Comparison of ENCODE assay signal across 24 mouse cellular contexts in genomic region chr11:101798083-101798482, GRCm38 (mm10). TPM values are rescaled to one million over a fixed set of nuclear protein-coding genes. Genes with fewer than 3 reads are reported as not detected.
DNase-seq lines count a peak whose midpoint lies in the region; ATAC-seq and TF ChIP-seq lines count a peak whose summit lies in the region.
"Had no signal": no experiment of that assay in that cellular context is flagged by ENCODE, and none has a peak within 500 bp of the region (broad histone marks: within the 10 kb centered on the region; RNA-seq: fewer than 3 reads in every experiment).

No protein-coding gene starts in this region.

- no peaks in the 10 kb centered on the region for H3K36me3 ChIP-seq in kidney, embryonic 16.5 days (ENCODE audit: insufficient read depth, low read length)
- no peaks in the 10 kb centered on the region for H3K36me3 ChIP-seq in testis, adult 2 months (ENCODE audit: control insufficient read depth, insufficient read depth, low read length)
- H3K36me3 ChIP-seq in limb, embryonic 10.5 days = no peaks in the 10 kb centered on the region
- H3K36me3 ChIP-seq in intestine, embryonic 16.5 days (ENCODE audit: control insufficient read depth, insufficient read depth, low read length) = no peaks in the 10 kb centered on the region
- H3K36me3 ChIP-seq: forebrain, embryonic 15.5 days; heart, embryonic 12.5 days; hindbrain, embryonic 10.5 days; intestine, embryonic 15.5 days had no signal

- 40% methylated on average over 8 of the region's 8 CpGs for WGBS in kidney, embryonic 16.5 days
- 40% methylated on average over 8 of the region's 8 CpGs for WGBS in limb, embryonic 10.5 days
- 18% methylated on average over 8 of the region's 8 CpGs for WGBS in intestine, embryonic 16.5 days

- H3K4me1 ChIP-seq in kidney, embryonic 16.5 days (ENCODE audit: insufficient read depth, low read length) = peaks cover 9% of the 10 kb centered on the region; the same call in 1 of the 2 replicates
- peaks cover 6% of the 10 kb centered on the region for H3K4me1 ChIP-seq in testis, adult 2 months (ENCODE audit: control insufficient read depth, insufficient read depth, low read length)
- peaks cover 27% of the 10 kb centered on the region for H3K4me1 ChIP-seq in limb, embryonic 10.5 days
- H3K4me1 ChIP-seq in intestine, embryonic 16.5 days (ENCODE audit: control insufficient read depth, insufficient read depth, low read length) = peaks cover 7% of the 10 kb centered on the region
- H3K4me1 ChIP-seq: forebrain, embryonic 15.5 days had no signal

- no peak overlapping the region for H3K4me2 ChIP-seq in kidney, embryonic 16.5 days (replicated peaks; ENCODE audit: low read depth, low read length)
- no peak overlapping the region for H3K4me2 ChIP-seq in intestine, embryonic 16.5 days (ENCODE audit: low read depth, low read length)
- H3K4me2 ChIP-seq: forebrain, embryonic 15.5 days; heart, embryonic 12.5 days; intestine, embryonic 15.5 days; midbrain, embryonic 11.5 days had no signal

- peak; percentile 11 for DNase-seq in kidney, adult 11 months
- no peak for DNase-seq in testis, postnatal 14 days (ENCODE audit: low spot score)
- peak; percentile 48 for DNase-seq in limb, embryonic 10.5 days (ENCODE audit: low spot score)
- peak; percentile 48 to 64 for DNase-seq in urinary bladder, postnatal 36 days (ENCODE audit: low spot score in 2 of 2)
- DNase-seq in Muller cell, postnatal 12 days (ENCODE audit: inconsistent ontology term) = no peak
- DNase-seq: adrenal gland, adult 2 months; cerebellum, adult 11-12 months; cerebellum, postnatal 10 days; gastrocnemius, postnatal 14 days; heart, adult 18-20 months; heart, postnatal 10 days; left cerebral cortex, postnatal 4 days; right cerebral cortex, adult 18-20 months; thymus, postnatal 14 days had no signal

- no peak for ATAC-seq in kidney, embryonic 16.5 days (ENCODE audit: low FRiP score, low TSS enrichment)
- ATAC-seq in intestine, embryonic 16.5 days = no peak
- ATAC-seq: forebrain, embryonic 15.5 days; hindbrain, embryonic 16.5 days; intestine, embryonic 15.5 days had no signal

- no peak overlapping the region for H3K4me3 ChIP-seq in kidney, embryonic 16.5 days (ENCODE audit: low read length)
- no peak overlapping the region for H3K4me3 ChIP-seq in testis, adult 2 months (ENCODE audit: control insufficient read depth, low read depth, low read length)
- H3K4me3 ChIP-seq in limb, embryonic 10.5 days = no peak overlapping the region
- H3K4me3 ChIP-seq in intestine, embryonic 16.5 days (ENCODE audit: low read length) = no peak overlapping the region
- H3K4me3 ChIP-seq: forebrain, embryonic 15.5 days; heart, embryonic 12.5 days; hindbrain, embryonic 10.5 days; intestine, embryonic 15.5 days; left cerebral cortex, adult 2 months had no signal

- no peak for TF ChIP-seq POLR2A in testis, adult 2 months (IDR thresholded peaks at IDR 0.05; ENCODE audit: control insufficient read depth, low read depth, low read length)

- H3K9ac ChIP-seq in kidney, embryonic 16.5 days (replicated peaks; ENCODE audit: low read length) = no peak overlapping the region
- H3K9ac ChIP-seq in intestine, embryonic 16.5 days (ENCODE audit: low read depth, low read length) = no peak overlapping the region
- H3K9ac ChIP-seq: forebrain, embryonic 15.5 days; heart, embryonic 12.5 days; intestine, embryonic 15.5 days had no signal

- H3K27ac ChIP-seq in kidney, embryonic 16.5 days (ENCODE audit: low read length) = no peak overlapping the region
- peak overlapping the region; percentile 32; the same call in 1 of the 2 replicates for H3K27ac ChIP-seq in testis, adult 2 months (ENCODE audit: control insufficient read depth, insufficient read depth, low read depth, low read length)
- no peak overlapping the region for H3K27ac ChIP-seq in limb, embryonic 10.5 days
- H3K27ac ChIP-seq in intestine, embryonic 16.5 days (ENCODE audit: low read length) = no peak overlapping the region
- H3K27ac ChIP-seq: forebrain, embryonic 15.5 days; hindbrain, embryonic 10.5 days; intestine, embryonic 15.5 days; left cerebral cortex, adult 2 months had no signal

- H3K9me3 ChIP-seq in kidney, embryonic 16.5 days (ENCODE audit: low read length) = no peaks in the 10 kb centered on the region
- H3K9me3 ChIP-seq in limb, embryonic 10.5 days (replicated peaks) = no peaks in the 10 kb centered on the region
- H3K9me3 ChIP-seq in intestine, embryonic 16.5 days (ENCODE audit: control insufficient read depth, low read length) = no peaks in the 10 kb centered on the region
- H3K9me3 ChIP-seq: forebrain, embryonic 15.5 days; hindbrain, embryonic 10.5 days; intestine, embryonic 15.5 days had no signal

- no peak for TF ChIP-seq CTCF in testis, adult 2 months (IDR thresholded peaks at IDR 0.05; ENCODE audit: control insufficient read depth, insufficient read depth, insufficient replicate concordance, low read depth, low read length)

- peaks cover 4% of the 10 kb centered on the region; the same call in 1 of the 2 replicates for H3K27me3 ChIP-seq in kidney, embryonic 16.5 days (ENCODE audit: insufficient read depth, low read length)
- no peaks in the 10 kb centered on the region for H3K27me3 ChIP-seq in testis, adult 2 months (ENCODE audit: control insufficient read depth, insufficient read depth, low read length)
- H3K27me3 ChIP-seq in limb, embryonic 10.5 days (ENCODE audit: low read depth, poor library complexity, severe bottlenecking) = peaks cover 10% of the 10 kb centered on the region; the same call in 1 of the 2 replicates
- H3K27me3 ChIP-seq in intestine, embryonic 16.5 days (replicated peaks; ENCODE audit: control insufficient read depth, insufficient read depth, low read length) = no peaks in the 10 kb centered on the region; the same call in 1 of the 2 replicates
- H3K27me3 ChIP-seq: forebrain, embryonic 15.5 days; heart, embryonic 12.5 days; intestine, embryonic 15.5 days had no signal

RNA-seq across cellular contexts. Expression of gene Etv4, which starts 12.9 kb away (rescaled TPM):
- 51.0 and 63.2 TPM in 2 replicates for polyA plus RNA-seq in kidney, embryonic 16.5 days (2015; fragmentation: Nextera tagmentation; extraction: Ambion mirVana)
- polyA plus RNA-seq in testis, adult 2 months (2012; rRNA removed) = 0.53 and 1.1 TPM in 2 replicates
- polyA plus RNA-seq in limb, embryonic 10.5 days (2016; fragmentation: Nextera tagmentation; extraction: Ambion mirVana) = 37.8 and 48.3 TPM in 2 replicates
- polyA plus RNA-seq in intestine, embryonic 16.5 days (2015; fragmentation: Nextera tagmentation; extraction: Ambion mirVana) = 3.8 and 4.8 TPM in 2 replicates

Comparison
In these comparisons a context has a peak if more than half of its experiments do, and no peak if none do; other contexts are left out.
1. DNase-seq: peak in kidney, adult 11 months (single experiment), limb, embryonic 10.5 days (single experiment) and urinary bladder, postnatal 36 days (2 of 2); none in testis, postnatal 14 days (single experiment) and Muller cell, postnatal 12 days (single experiment).